Mouse (Mus musculus): ENCODE results near the gene Tmem151b.

GRCm38 (mm10) chr17:45578843-45579242 lies 29.4 kb upstream of the Tmem151b start:
- peak; percentile 80 for TF ChIP-seq CTCF (IDR thresholded peaks at IDR 0.05)
- TF ChIP-seq EP300 (IDR thresholded peaks at IDR 0.05): no peak
